Mouse (Mus musculus): Measurements from ENCODE around the gene Zfp617. TPM values are rescaled to one million over a fixed set of nuclear protein-coding genes. Genes with fewer than 3 reads are reported as not detected.

Zfp617 gene
- polyA plus RNA-seq, 1 experiment from 2014 or later = 27.8 TPM

GRCm38 (mm10) chr8:71967261-71967660, 58.8 kb downstream of the Zfp617 start:
- Histone ChIP-seq H3K4me3 (ENCODE audit: control insufficient read depth in 1 of 2, insufficient read depth in 1 of 2, low read depth in 1 of 2, low read length in 2 of 2) (no peak overlapping the region), H3K27ac (replicated peaks in 1 of 2; ENCODE audit: control insufficient read depth in 1 of 2, insufficient read depth in 1 of 2, low read depth in 2 of 2, low read length in 2 of 2) (no peak overlapping the region), H3K36me3 (ENCODE audit: control insufficient read depth, insufficient read depth, low read length) (peaks cover 54% of the 10 kb centered on the region), H3K27me3 (ENCODE audit: control insufficient read depth, insufficient read depth, low read length) (no peaks in the 10 kb centered on the region), H3K4me1 (ENCODE audit: control insufficient read depth in 2 of 2, insufficient read depth in 2 of 2, low read length in 2 of 2) (peaks cover 0 to 4% of the 10 kb centered on the region in 2 experiments; a peak in 1 of 4 replicates), H3K4me2 (ENCODE audit: low read length) (no peak overlapping the region), H3K9me3 (ENCODE audit: control insufficient read depth, low read length) (peaks cover 5% of the 10 kb centered on the region; the same call in 1 of the 2 replicates), H3K9ac (ENCODE audit: low read length) (no peak overlapping the region)
- ATAC-seq (ENCODE audit: insufficient number of reproducible peaks, insufficient read depth, low FRiP score, low read depth) = no peak
- WGBS = 97% methylated on average over 5 of the region's 5 CpGs

GRCm38 (mm10) chr8:71968100-71968499, 59.7 kb downstream of the Zfp617 start:
- Histone ChIP-seq H3K27ac (replicated peaks in 1 of 2; ENCODE audit: control insufficient read depth in 1 of 2, insufficient read depth in 1 of 2, low read depth in 2 of 2, low read length in 2 of 2) (no peak overlapping the region), H3K4me3 (ENCODE audit: control insufficient read depth in 1 of 2, insufficient read depth in 1 of 2, low read depth in 1 of 2, low read length in 2 of 2) (no peak overlapping the region), H3K36me3 (ENCODE audit: control insufficient read depth, insufficient read depth, low read length) (peaks cover 54% of the 10 kb centered on the region), H3K4me1 (ENCODE audit: control insufficient read depth in 2 of 2, insufficient read depth in 2 of 2, low read length in 2 of 2) (peaks cover 0 to 4% of the 10 kb centered on the region in 2 experiments; a peak in 1 of 4 replicates), H3K9me3 (ENCODE audit: control insufficient read depth, low read length) (peaks cover 5% of the 10 kb centered on the region; the same call in 1 of the 2 replicates), H3K9ac (ENCODE audit: low read length) (no peak overlapping the region), H3K4me2 (ENCODE audit: low read length) (no peak overlapping the region), H3K27me3 (ENCODE audit: control insufficient read depth, insufficient read depth, low read length) (no peaks in the 10 kb centered on the region)
- ATAC-seq (ENCODE audit: insufficient number of reproducible peaks, insufficient read depth, low FRiP score, low read depth) = no peak
- WGBS = 75% methylated on average over 6 of the region's 6 CpGs

- Histone ChIP-seq H3K27me3 (ENCODE audit: control insufficient read depth, insufficient read depth, low read length) (no peaks in the 10 kb centered on the region), H3K27ac (replicated peaks in 1 of 2; ENCODE audit: control insufficient read depth in 1 of 2, insufficient read depth in 1 of 2, low read depth in 2 of 2, low read length in 2 of 2) (no peak overlapping the region), H3K4me3 (ENCODE audit: control insufficient read depth in 1 of 2, insufficient read depth in 1 of 2, low read depth in 1 of 2, low read length in 2 of 2) (no peak overlapping the region), H3K36me3 (ENCODE audit: control insufficient read depth, insufficient read depth, low read length) (peaks cover 54% of the 10 kb centered on the region), H3K4me2 (ENCODE audit: low read length) (no peak overlapping the region), H3K9me3 (ENCODE audit: control insufficient read depth, low read length) (peaks cover 5% of the 10 kb centered on the region; the same call in 1 of the 2 replicates), H3K9ac (ENCODE audit: low read length) (no peak overlapping the region), H3K4me1 (ENCODE audit: control insufficient read depth in 2 of 2, insufficient read depth in 2 of 2, low read length in 2 of 2) (peaks cover 0 to 4% of the 10 kb centered on the region in 2 experiments; a peak in 1 of 4 replicates)
- whole genome bisulfite sequencing = 90% methylated on average over 6 of the region's 6 CpGs
- no peak for ATAC-seq (ENCODE audit: insufficient number of reproducible peaks, insufficient read depth, low FRiP score, low read depth)
These were observed 60.2 kb downstream of the Zfp617 start for GRCm38 (mm10) chr8:71968636-71969035.

GRCm38 (mm10) chr8:71971945-71972344, 63.5 kb downstream of the Zfp617 start:
- Histone ChIP-seq H3K27ac (replicated peaks in 1 of 2; ENCODE audit: control insufficient read depth in 1 of 2, insufficient read depth in 1 of 2, low read depth in 2 of 2, low read length in 2 of 2) (no peak overlapping the region), H3K4me2 (ENCODE audit: low read length) (no peak overlapping the region), H3K4me1 (ENCODE audit: control insufficient read depth in 2 of 2, insufficient read depth in 2 of 2, low read length in 2 of 2) (no peaks in the 10 kb centered on the region), H3K36me3 (ENCODE audit: control insufficient read depth, insufficient read depth, low read length) (peaks cover 31% of the 10 kb centered on the region), H3K9ac (ENCODE audit: low read length) (no peak overlapping the region), H3K27me3 (ENCODE audit: control insufficient read depth, insufficient read depth, low read length) (no peaks in the 10 kb centered on the region), H3K4me3 (ENCODE audit: control insufficient read depth in 1 of 2, insufficient read depth in 1 of 2, low read depth in 1 of 2, low read length in 2 of 2) (no peak overlapping the region), H3K9me3 (ENCODE audit: control insufficient read depth, low read length) (no peaks in the 10 kb centered on the region)
- ATAC-seq (ENCODE audit: insufficient number of reproducible peaks, insufficient read depth, low FRiP score, low read depth) = no peak
- 64% methylated on average over 1 of the region's 1 CpGs for WGBS

GRCm38 (mm10) chr8:71974211-71974610, 65.8 kb downstream of the Zfp617 start:
- no peak overlapping the region for H3K9ac ChIP-seq (ENCODE audit: low read length)
- 78% methylated on average over 3 of the region's 3 CpGs for WGBS
- no peaks in the 10 kb centered on the region for H3K9me3 ChIP-seq (ENCODE audit: control insufficient read depth, low read length)
- ATAC-seq (ENCODE audit: insufficient number of reproducible peaks, insufficient read depth, low FRiP score, low read depth) = no peak
- H3K4me3 ChIP-seq (ENCODE audit: control insufficient read depth in 1 of 2, insufficient read depth in 1 of 2, low read depth in 1 of 2, low read length in 2 of 2) = no peak overlapping the region
- peaks cover 8% of the 10 kb centered on the region; the same call in 1 of the 2 replicates for H3K36me3 ChIP-seq (ENCODE audit: control insufficient read depth, insufficient read depth, low read length)
- no peaks in the 10 kb centered on the region for H3K27me3 ChIP-seq (ENCODE audit: control insufficient read depth, insufficient read depth, low read length)
- H3K4me2 ChIP-seq (ENCODE audit: low read length) = no peak overlapping the region
- H3K4me1 ChIP-seq (ENCODE audit: control insufficient read depth in 2 of 2, insufficient read depth in 2 of 2, low read length in 2 of 2) = no peaks in the 10 kb centered on the region
- no peak overlapping the region for H3K27ac ChIP-seq (replicated peaks in 1 of 2; ENCODE audit: control insufficient read depth in 1 of 2, insufficient read depth in 1 of 2, low read depth in 2 of 2, low read length in 2 of 2)

GRCm38 (mm10) chr8:71981032-71981431, 72.6 kb downstream of the Zfp617 start:
- no peaks in the 10 kb centered on the region for H3K27me3 ChIP-seq (ENCODE audit: control insufficient read depth, insufficient read depth, low read length)
- no peaks in the 10 kb centered on the region for H3K36me3 ChIP-seq (ENCODE audit: control insufficient read depth, insufficient read depth, low read length)
- H3K27ac ChIP-seq (replicated peaks in 1 of 2; ENCODE audit: control insufficient read depth in 1 of 2, insufficient read depth in 1 of 2, low read depth in 2 of 2, low read length in 2 of 2) = no peak overlapping the region
- H3K4me3 ChIP-seq (ENCODE audit: control insufficient read depth in 1 of 2, insufficient read depth in 1 of 2, low read depth in 1 of 2, low read length in 2 of 2) = no peak overlapping the region
- H3K4me2 ChIP-seq (ENCODE audit: low read length) = no peak overlapping the region
- no peak overlapping the region for H3K9ac ChIP-seq (ENCODE audit: low read length)
- H3K4me1 ChIP-seq (ENCODE audit: control insufficient read depth in 2 of 2, insufficient read depth in 2 of 2, low read length in 2 of 2) = no peaks in the 10 kb centered on the region
- ATAC-seq (ENCODE audit: insufficient number of reproducible peaks, insufficient read depth, low FRiP score, low read depth) = no peak
- WGBS = 58% methylated on average over 2 of the region's 2 CpGs
- H3K9me3 ChIP-seq (ENCODE audit: control insufficient read depth, low read length) = no peaks in the 10 kb centered on the region

- Histone ChIP-seq H3K4me2 (ENCODE audit: low read length) (no peak overlapping the region), H3K9me3 (ENCODE audit: control insufficient read depth, low read length) (no peaks in the 10 kb centered on the region), H3K36me3 (ENCODE audit: control insufficient read depth, insufficient read depth, low read length) (no peaks in the 10 kb centered on the region), H3K27ac (replicated peaks in 1 of 2; ENCODE audit: control insufficient read depth in 1 of 2, insufficient read depth in 1 of 2, low read depth in 2 of 2, low read length in 2 of 2) (no peak overlapping the region), H3K4me3 (ENCODE audit: control insufficient read depth in 1 of 2, insufficient read depth in 1 of 2, low read depth in 1 of 2, low read length in 2 of 2) (no peak overlapping the region), H3K27me3 (ENCODE audit: control insufficient read depth, insufficient read depth, low read length) (no peaks in the 10 kb centered on the region), H3K9ac (ENCODE audit: low read length) (no peak overlapping the region), H3K4me1 (ENCODE audit: control insufficient read depth in 2 of 2, insufficient read depth in 2 of 2, low read length in 2 of 2) (no peaks in the 10 kb centered on the region)
- no peak for ATAC-seq (ENCODE audit: insufficient number of reproducible peaks, insufficient read depth, low FRiP score, low read depth)
- WGBS = 61% methylated on average over 4 of the region's 4 CpGs
These were observed 73.0 kb downstream of the Zfp617 start for GRCm38 (mm10) chr8:71981456-71981855.
